Mouse (Mus musculus): ENCODE measurements around the gene Gpc4. TPM values are rescaled to one million over a fixed set of nuclear protein-coding genes. Genes with fewer than 3 reads are reported as not detected.

Gpc4 gene
- polyA plus RNA-seq, 1 experiment from 2014 or later, result 28.7 TPM

- Histone ChIP-seq H3K4me1 (no peaks in the 10 kb centered on the region), H3K4me2 (no peak overlapping the region), H3K9me3 (no peaks in the 10 kb centered on the region), H3K27ac (no peak overlapping the region), H3K4me3 (replicated peaks) (no peak overlapping the region), H3K36me3 (no peaks in the 10 kb centered on the region), H3K27me3 (replicated peaks) (no peaks in the 10 kb centered on the region), H3K9ac (no peak overlapping the region)
- no peak for ATAC-seq (ENCODE audit: insufficient read depth, low FRiP score, low read depth)
Measured at GRCm38 (mm10) chrX:52140316-52140715, 24.7 kb downstream of the Gpc4 start.

- Histone ChIP-seq H3K4me1 (no peaks in the 10 kb centered on the region), H3K9ac (no peak overlapping the region), H3K36me3 (no peaks in the 10 kb centered on the region), H3K4me3 (replicated peaks) (no peak overlapping the region), H3K4me2 (no peak overlapping the region), H3K27me3 (replicated peaks) (no peaks in the 10 kb centered on the region), H3K27ac (no peak overlapping the region), H3K9me3 (no peaks in the 10 kb centered on the region)
- ATAC-seq (ENCODE audit: insufficient read depth, low FRiP score, low read depth), result no peak
- 69% methylated on average over 2 of the region's 2 CpGs for WGBS
Measured at GRCm38 (mm10) chrX:52138461-52139075, 26.5 kb downstream of the Gpc4 start.

- H3K9ac ChIP-seq, result no peak overlapping the region
- 70% methylated on average over 5 of the region's 5 CpGs for WGBS
- no peaks in the 10 kb centered on the region for H3K36me3 ChIP-seq
- H3K27me3 ChIP-seq (replicated peaks), result no peaks in the 10 kb centered on the region
- H3K4me2 ChIP-seq, result no peak overlapping the region
- no peaks in the 10 kb centered on the region for H3K4me1 ChIP-seq
- ATAC-seq (ENCODE audit: insufficient read depth, low FRiP score, low read depth), result no peak
- no peak overlapping the region for H3K27ac ChIP-seq
- H3K4me3 ChIP-seq (replicated peaks), result no peak overlapping the region
- H3K9me3 ChIP-seq, result no peaks in the 10 kb centered on the region
Measured at GRCm38 (mm10) chrX:52138033-52138432, 27.0 kb downstream of the Gpc4 start.

- 74% methylated on average over 5 of the region's 5 CpGs for WGBS
- ATAC-seq (ENCODE audit: insufficient read depth, low FRiP score, low read depth), result no peak
- no peak overlapping the region for H3K9ac ChIP-seq
- no peak overlapping the region for H3K4me2 ChIP-seq
- H3K36me3 ChIP-seq, result no peaks in the 10 kb centered on the region
- no peaks in the 10 kb centered on the region for H3K9me3 ChIP-seq
- no peaks in the 10 kb centered on the region for H3K4me1 ChIP-seq
- no peaks in the 10 kb centered on the region for H3K27me3 ChIP-seq (replicated peaks)
- H3K27ac ChIP-seq, result no peak overlapping the region
- H3K4me3 ChIP-seq (replicated peaks), result no peak overlapping the region
Measured at GRCm38 (mm10) chrX:52136525-52136924, 28.5 kb downstream of the Gpc4 start.

GRCm38 (mm10) chrX:52129604-52130003, 35.4 kb downstream of the Gpc4 start:
- Histone ChIP-seq H3K27ac (no peak overlapping the region), H3K4me3 (replicated peaks) (no peak overlapping the region), H3K9me3 (no peaks in the 10 kb centered on the region), H3K9ac (no peak overlapping the region), H3K36me3 (no peaks in the 10 kb centered on the region), H3K4me1 (no peaks in the 10 kb centered on the region), H3K4me2 (no peak overlapping the region), H3K27me3 (replicated peaks) (no peaks in the 10 kb centered on the region)
- 83% methylated on average over 1 of the region's 1 CpGs for whole genome bisulfite sequencing
- ATAC-seq (ENCODE audit: insufficient read depth, low FRiP score, low read depth), result no peak

GRCm38 (mm10) chrX:52128794-52129193, 36.3 kb downstream of the Gpc4 start:
- 0 out of 2 replicates have a peak, but pooled peaks cover 6% of the 10 kb centered on the region for H3K27me3 ChIP-seq (replicated peaks)
- no peaks in the 10 kb centered on the region for H3K4me1 ChIP-seq
- H3K4me2 ChIP-seq, result no peak overlapping the region
- no peaks in the 10 kb centered on the region for H3K36me3 ChIP-seq
- 83% methylated on average over 4 of the region's 4 CpGs for WGBS
- H3K9ac ChIP-seq, result no peak overlapping the region
- no peak overlapping the region for H3K27ac ChIP-seq
- no peak overlapping the region for H3K4me3 ChIP-seq (replicated peaks)
- no peak for ATAC-seq (ENCODE audit: insufficient read depth, low FRiP score, low read depth)
- no peaks in the 10 kb centered on the region for H3K9me3 ChIP-seq

GRCm38 (mm10) chrX:52113651-52114050, 51.4 kb downstream of the Gpc4 start:
- Histone ChIP-seq H3K27ac (no peak overlapping the region), H3K9ac (no peak overlapping the region), H3K4me3 (replicated peaks) (no peak overlapping the region), H3K9me3 (no peaks in the 10 kb centered on the region), H3K27me3 (replicated peaks) (no peaks in the 10 kb centered on the region), H3K36me3 (no peaks in the 10 kb centered on the region), H3K4me1 (no peaks in the 10 kb centered on the region), H3K4me2 (no peak overlapping the region)
- 78% methylated on average over 5 of the region's 5 CpGs for WGBS
- no peak for ATAC-seq (ENCODE audit: insufficient read depth, low FRiP score, low read depth)

GRCm38 (mm10) chrX:52109663-52110062, 55.4 kb downstream of the Gpc4 start:
- H3K27ac ChIP-seq, result no peak overlapping the region
- H3K36me3 ChIP-seq, result no peaks in the 10 kb centered on the region
- H3K4me2 ChIP-seq, result no peak overlapping the region
- no peak for ATAC-seq (ENCODE audit: insufficient read depth, low FRiP score, low read depth)
- H3K4me3 ChIP-seq (replicated peaks), result no peak overlapping the region
- H3K9ac ChIP-seq, result no peak overlapping the region
- no peaks in the 10 kb centered on the region for H3K27me3 ChIP-seq (replicated peaks)
- H3K4me1 ChIP-seq, result no peaks in the 10 kb centered on the region
- WGBS, result 49% methylated on average over 2 of the region's 2 CpGs
- H3K9me3 ChIP-seq, result no peaks in the 10 kb centered on the region

GRCm38 (mm10) chrX:52108966-52109365, 56.1 kb downstream of the Gpc4 start:
- Histone ChIP-seq H3K9ac (no peak overlapping the region), H3K4me1 (no peaks in the 10 kb centered on the region), H3K36me3 (no peaks in the 10 kb centered on the region), H3K27ac (no peak overlapping the region), H3K9me3 (no peaks in the 10 kb centered on the region), H3K27me3 (replicated peaks) (no peaks in the 10 kb centered on the region), H3K4me3 (replicated peaks) (no peak overlapping the region), H3K4me2 (no peak overlapping the region)
- WGBS, result 86% methylated on average over 1 of the region's 1 CpGs
- ATAC-seq (ENCODE audit: insufficient read depth, low FRiP score, low read depth), result no peak

GRCm38 (mm10) chrX:52103771-52104170, 61.3 kb downstream of the Gpc4 start:
- Histone ChIP-seq H3K4me1 (no peaks in the 10 kb centered on the region), H3K27me3 (replicated peaks) (no peaks in the 10 kb centered on the region), H3K4me3 (replicated peaks) (no peak overlapping the region), H3K36me3 (no peaks in the 10 kb centered on the region), H3K4me2 (no peak overlapping the region), H3K27ac (no peak overlapping the region), H3K9me3 (no peaks in the 10 kb centered on the region), H3K9ac (no peak overlapping the region)
- WGBS, result 91% methylated on average over 1 of the region's 1 CpGs
- no peak for ATAC-seq (ENCODE audit: insufficient read depth, low FRiP score, low read depth)

- Histone ChIP-seq H3K27me3 (replicated peaks) (no peaks in the 10 kb centered on the region), H3K9me3 (no peaks in the 10 kb centered on the region), H3K4me3 (replicated peaks) (no peak overlapping the region), H3K4me2 (no peak overlapping the region), H3K27ac (no peak overlapping the region), H3K4me1 (no peaks in the 10 kb centered on the region), H3K36me3 (no peaks in the 10 kb centered on the region), H3K9ac (no peak overlapping the region)
- ATAC-seq (ENCODE audit: insufficient read depth, low FRiP score, low read depth), result no peak; the same call in 1 of the 2 replicates
- 85% methylated on average over 1 of the region's 1 CpGs for WGBS
Measured at GRCm38 (mm10) chrX:52101940-52102339, 63.1 kb downstream of the Gpc4 start.

GRCm38 (mm10) chrX:52101445-52101844, 63.6 kb downstream of the Gpc4 start:
- no peak overlapping the region for H3K9ac ChIP-seq
- no peak overlapping the region for H3K4me2 ChIP-seq
- H3K36me3 ChIP-seq, result no peaks in the 10 kb centered on the region
- no peak overlapping the region for H3K4me3 ChIP-seq (replicated peaks)
- no peaks in the 10 kb centered on the region for H3K4me1 ChIP-seq
- no peak overlapping the region for H3K27ac ChIP-seq
- no peak for ATAC-seq (ENCODE audit: insufficient read depth, low FRiP score, low read depth)
- no peaks in the 10 kb centered on the region for H3K9me3 ChIP-seq
- WGBS, result 72% methylated on average over 6 of the region's 6 CpGs
- no peaks in the 10 kb centered on the region for H3K27me3 ChIP-seq (replicated peaks)

- H3K4me2 ChIP-seq, result no peak overlapping the region
- no peak overlapping the region for H3K4me3 ChIP-seq (replicated peaks)
- no peak overlapping the region for H3K27ac ChIP-seq
- H3K27me3 ChIP-seq (replicated peaks), result no peaks in the 10 kb centered on the region
- H3K4me1 ChIP-seq, result no peaks in the 10 kb centered on the region
- no peaks in the 10 kb centered on the region for H3K36me3 ChIP-seq
- H3K9ac ChIP-seq, result no peak overlapping the region
- no peak for ATAC-seq (ENCODE audit: insufficient read depth, low FRiP score, low read depth)
- H3K9me3 ChIP-seq, result no peaks in the 10 kb centered on the region
- WGBS, result 49% methylated on average over 7 of the region's 7 CpGs
Measured at GRCm38 (mm10) chrX:52087726-52088348, 77.2 kb downstream of the Gpc4 start.

All from stomach, embryonic 15.5 days (tissue).